Mouse (Mus musculus): ENCODE measurements around the gene Itln1. TPM values are rescaled to one million over a fixed set of nuclear protein-coding genes. Genes with fewer than 3 reads are reported as not detected.

Itln1 gene
- polyA plus RNA-seq, 1 experiment = not detected

- Histone ChIP-seq H3K27me3 (ENCODE audit: control insufficient read depth, insufficient read depth, insufficient read length) (no peaks in the 10 kb centered on the region), H3K79me2 (ENCODE audit: control insufficient read depth, insufficient read depth) (no peaks in the 10 kb centered on the region), H3ac (ENCODE audit: control insufficient read depth, insufficient read length) (no peak overlapping the region), H3K4me3 (no peak overlapping the region), H3K36me3 (ENCODE audit: control insufficient read depth, insufficient read depth) (no peaks in the 10 kb centered on the region), H3K4me2 (ENCODE audit: low read depth) (no peak overlapping the region)
- TF ChIP-seq TCF12 (IDR thresholded peaks at IDR 0.05; ENCODE audit: insufficient read depth, poor library complexity, severe bottlenecking) (no peak), POLR2A (IDR thresholded peaks at IDR 0.05; ENCODE audit: insufficient read length, low read depth) (no peak), USF1 (IDR thresholded peaks at IDR 0.05; ENCODE audit: low read depth) (no peak), MYOD1 (IDR thresholded peaks at IDR 0.05; ENCODE audit: control insufficient read depth in 1 of 3, insufficient read length in 2 of 3, low read depth in 2 of 3) (no peak), TCF3 (IDR thresholded peaks at IDR 0.05; ENCODE audit: insufficient read length, low read depth) (no peak), CEBPB (IDR thresholded peaks at IDR 0.05; ENCODE audit: insufficient read depth, poor library complexity, severe bottlenecking) (no peak), SRF (IDR thresholded peaks at IDR 0.05; ENCODE audit: control insufficient read depth, insufficient read length, low read depth) (no peak), E2F4 (IDR thresholded peaks at IDR 0.05; ENCODE audit: insufficient read depth) (no peak), POLR2AphosphoS2 (IDR thresholded peaks at IDR 0.05; ENCODE audit: insufficient read length, low read depth) (no peak), MAX (IDR thresholded peaks at IDR 0.05; ENCODE audit: low read depth) (no peak)
Measured at GRCm38 (mm10) chr1:171534557-171534956, 537 bp downstream of the Itln1 start.

DNA sequence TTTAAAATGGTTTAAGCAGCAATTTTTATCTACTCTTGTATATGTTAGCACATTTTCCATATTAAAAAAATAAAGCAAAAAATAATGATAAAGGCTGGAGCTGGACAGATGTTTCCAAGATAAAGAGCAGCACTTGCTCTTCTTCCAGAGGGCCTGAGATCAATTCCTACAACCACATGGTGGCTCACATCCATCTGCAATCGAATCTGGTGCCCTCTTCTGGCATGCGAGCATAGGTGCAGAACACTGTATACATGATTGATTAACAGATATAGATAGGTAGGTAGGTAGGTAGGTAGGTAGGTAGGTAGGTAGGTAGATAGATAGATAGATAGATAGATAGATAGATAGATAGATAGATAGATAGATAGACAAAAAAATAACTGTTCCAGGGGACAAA, 2.3 kb downstream of the Itln1 start:
- Histone ChIP-seq H3K27me3 (ENCODE audit: control insufficient read depth, insufficient read depth, insufficient read length) (no peaks in the 10 kb centered on the region), H3K79me2 (ENCODE audit: control insufficient read depth, insufficient read depth) (no peaks in the 10 kb centered on the region), H3ac (ENCODE audit: control insufficient read depth, insufficient read length) (no peak overlapping the region), H3K4me3 (no peak overlapping the region), H3K4me2 (ENCODE audit: low read depth) (no peak overlapping the region), H3K36me3 (ENCODE audit: control insufficient read depth, insufficient read depth) (no peaks in the 10 kb centered on the region)
- TF ChIP-seq REST (IDR thresholded peaks at IDR 0.05; ENCODE audit: insufficient read depth, insufficient read length) = no peak
- TF ChIP-seq SRF (IDR thresholded peaks at IDR 0.05; ENCODE audit: control insufficient read depth, insufficient read length, low read depth) = no peak
- no peak for TF ChIP-seq MYOG (IDR thresholded peaks at IDR 0.05; ENCODE audit: control insufficient read depth in 1 of 3, insufficient read depth in 1 of 3, insufficient read length in 2 of 3, low read depth in 2 of 3)
- no peak for TF ChIP-seq MYOD1 (IDR thresholded peaks at IDR 0.05; ENCODE audit: control insufficient read depth in 1 of 3, insufficient read length in 2 of 3, low read depth in 2 of 3)
- no peak for TF ChIP-seq POLR2A (IDR thresholded peaks at IDR 0.05; ENCODE audit: insufficient read length, low read depth)
- TF ChIP-seq USF1 (IDR thresholded peaks at IDR 0.05; ENCODE audit: low read depth) = no peak
- no peak for TF ChIP-seq E2F4 (IDR thresholded peaks at IDR 0.05; ENCODE audit: insufficient read depth)
- TF ChIP-seq TCF3 (IDR thresholded peaks at IDR 0.05; ENCODE audit: insufficient read length, low read depth) = no peak
- no peak for TF ChIP-seq CEBPB (IDR thresholded peaks at IDR 0.05; ENCODE audit: insufficient read depth, poor library complexity, severe bottlenecking)
- no peak for TF ChIP-seq MAX (IDR thresholded peaks at IDR 0.05; ENCODE audit: low read depth)
- TF ChIP-seq POLR2AphosphoS2 (IDR thresholded peaks at IDR 0.05; ENCODE audit: insufficient read length, low read depth) = no peak
- TF ChIP-seq TCF12 (IDR thresholded peaks at IDR 0.05; ENCODE audit: insufficient read depth, poor library complexity, severe bottlenecking) = no peak

GRCm38 (mm10) chr1:171531367-171531766, 3.7 kb downstream of the Itln1 start:
- H3K27me3 ChIP-seq (ENCODE audit: control insufficient read depth, insufficient read depth, insufficient read length) = no peaks in the 10 kb centered on the region
- H3K4me2 ChIP-seq (ENCODE audit: low read depth) = no peak overlapping the region
- no peaks in the 10 kb centered on the region for H3K36me3 ChIP-seq (ENCODE audit: control insufficient read depth, insufficient read depth)
- no peaks in the 10 kb centered on the region for H3K79me2 ChIP-seq (ENCODE audit: control insufficient read depth, insufficient read depth)
- no peak overlapping the region for H3ac ChIP-seq (ENCODE audit: control insufficient read depth, insufficient read length)
- H3K4me3 ChIP-seq = no peak overlapping the region
- TF ChIP-seq MYOG (IDR thresholded peaks at IDR 0.05; ENCODE audit: control insufficient read depth in 1 of 3, insufficient read depth in 1 of 3, insufficient read length in 2 of 3, low read depth in 2 of 3) (peak in 1 of 3 experiments; percentile 6), MYOD1 (IDR thresholded peaks at IDR 0.05; ENCODE audit: control insufficient read depth in 1 of 3, insufficient read length in 2 of 3, low read depth in 2 of 3) (no peak)

GRCm38 (mm10) chr1:171515557-171515956, 19.5 kb downstream of the Itln1 start:
- TF ChIP-seq USF1 (IDR thresholded peaks at IDR 0.05; ENCODE audit: low read depth) (no peak), POLR2A (IDR thresholded peaks at IDR 0.05; ENCODE audit: insufficient read length, low read depth) (no peak), SRF (IDR thresholded peaks at IDR 0.05; ENCODE audit: control insufficient read depth, insufficient read length, low read depth) (no peak), MYOD1 (IDR thresholded peaks at IDR 0.05; ENCODE audit: control insufficient read depth in 1 of 3, insufficient read length in 2 of 3, low read depth in 2 of 3) (no peak), TCF12 (IDR thresholded peaks at IDR 0.05; ENCODE audit: insufficient read depth, poor library complexity, severe bottlenecking) (no peak), POLR2AphosphoS2 (IDR thresholded peaks at IDR 0.05; ENCODE audit: insufficient read length, low read depth) (no peak), MAX (IDR thresholded peaks at IDR 0.05; ENCODE audit: low read depth) (no peak)
- H3ac ChIP-seq (ENCODE audit: control insufficient read depth, insufficient read length) = no peak overlapping the region
- no peaks in the 10 kb centered on the region for H3K79me2 ChIP-seq (ENCODE audit: control insufficient read depth, insufficient read depth)
- no peaks in the 10 kb centered on the region for H3K27me3 ChIP-seq (ENCODE audit: control insufficient read depth, insufficient read depth, insufficient read length)
- H3K4me3 ChIP-seq = no peak overlapping the region
- no peaks in the 10 kb centered on the region for H3K36me3 ChIP-seq (ENCODE audit: control insufficient read depth, insufficient read depth)
- H3K4me2 ChIP-seq (ENCODE audit: low read depth) = no peak overlapping the region

DNA sequence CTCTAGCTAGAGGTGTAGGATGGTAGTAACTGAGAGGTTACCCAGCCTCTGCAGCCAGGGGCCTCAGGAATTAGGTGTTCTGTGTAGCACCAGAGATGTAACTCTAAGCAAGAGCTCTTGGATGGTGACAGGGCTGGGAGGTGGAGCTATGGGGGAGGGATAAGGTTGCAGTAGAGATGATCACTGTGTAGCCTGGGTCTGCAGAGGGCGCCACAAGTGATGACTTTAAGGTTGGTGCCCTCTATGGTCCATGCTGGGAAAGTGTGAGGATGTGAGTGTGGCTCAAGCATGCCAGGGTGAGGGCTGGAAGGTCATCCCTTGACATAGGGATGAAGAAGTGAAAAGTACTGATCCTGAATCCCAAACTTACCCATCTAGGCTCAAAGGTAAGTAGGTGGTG, 20.1 kb downstream of the Itln1 start:
- Histone ChIP-seq H3K36me3 (ENCODE audit: control insufficient read depth, insufficient read depth) (no peaks in the 10 kb centered on the region), H3K4me2 (ENCODE audit: low read depth) (no peak overlapping the region), H3K79me2 (ENCODE audit: control insufficient read depth, insufficient read depth) (no peaks in the 10 kb centered on the region), H3K4me3 (no peak overlapping the region), H3ac (ENCODE audit: control insufficient read depth, insufficient read length) (no peak overlapping the region), H3K27me3 (ENCODE audit: control insufficient read depth, insufficient read depth, insufficient read length) (no peaks in the 10 kb centered on the region)
- TF ChIP-seq POLR2A (IDR thresholded peaks at IDR 0.05; ENCODE audit: insufficient read length, low read depth) (no peak), TCF12 (IDR thresholded peaks at IDR 0.05; ENCODE audit: insufficient read depth, poor library complexity, severe bottlenecking) (no peak), USF1 (IDR thresholded peaks at IDR 0.05; ENCODE audit: low read depth) (no peak), SRF (IDR thresholded peaks at IDR 0.05; ENCODE audit: control insufficient read depth, insufficient read length, low read depth) (no peak), MYOD1 (IDR thresholded peaks at IDR 0.05; ENCODE audit: control insufficient read depth in 1 of 3, insufficient read length in 2 of 3, low read depth in 2 of 3) (no peak), MAX (IDR thresholded peaks at IDR 0.05; ENCODE audit: low read depth) (no peak), POLR2AphosphoS2 (IDR thresholded peaks at IDR 0.05; ENCODE audit: insufficient read length, low read depth) (no peak), REST (IDR thresholded peaks at IDR 0.05; ENCODE audit: insufficient read depth, insufficient read length) (no peak), E2F4 (IDR thresholded peaks at IDR 0.05; ENCODE audit: insufficient read depth) (no peak)

All from myocyte (in vitro differentiated cells).